Mouse (Mus musculus) ES-E14 (cell line): ENCODE measurements at regions not wholly inside any gene's neighbourhood (a gene's known extent, or its start where the extent isn't known, plus 50 kb on each side); places are given as distances from the start of the nearest gene placed in this dataset.

Experiments
- CHD2 ChIP-seq: IDR thresholded peaks from 2 replicates; pipeline ENCODE4 v1.6.1; 2014; ENCODE audit warnings: mild to moderate bottlenecking, low read depth, low read length, inconsistent platforms
- HCFC1 ChIP-seq: IDR thresholded peaks from 2 replicates; pipeline ENCODE4 v1.6.1; 2012; ENCODE audit warnings: low read length, inconsistent platforms, borderline replicate concordance; ENCODE audit not compliant: insufficient read depth
- ZC3H11A ChIP-seq: IDR thresholded peaks from 2 replicates; pipeline ENCODE4 v1.6.1; 2012; ENCODE audit warnings: low read depth, mild to moderate bottlenecking, inconsistent platforms, low read length, borderline replicate concordance
- ZNF384 ChIP-seq: IDR thresholded peaks from 2 replicates; pipeline ENCODE4 v1.6.1; 2012; ENCODE audit warnings: low read depth, low read length, inconsistent platforms

DNA sequence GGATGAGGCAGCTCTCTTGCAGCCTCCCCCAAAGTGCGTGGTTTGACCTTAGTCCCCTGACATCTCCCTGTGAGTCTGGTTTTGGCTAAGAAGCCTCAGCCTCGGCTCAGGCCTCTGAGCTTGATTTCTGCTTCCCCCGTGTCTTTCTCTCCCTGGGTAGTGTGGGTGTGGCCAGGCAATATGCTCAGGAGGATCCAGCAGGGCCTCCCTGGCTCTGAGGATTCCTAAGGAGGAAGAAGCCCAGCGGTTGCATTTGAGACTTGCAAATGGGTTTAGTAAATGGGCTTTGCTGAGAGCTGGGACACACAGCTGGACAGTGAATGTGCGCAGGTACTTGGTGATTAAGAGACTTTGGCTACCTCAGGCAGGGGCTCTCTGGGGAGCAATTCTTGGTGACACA lies 238.0 kb upstream of the 4931429L15Rik start:
- TF ChIP-seq ZNF384 (no peak), ZC3H11A (no peak), CHD2 (no peak), HCFC1 (no peak)
